ENCODE assay signal across 8 mouse cellular contexts in genomic region chr13:74390371-74390990, GRCm38 (mm10). TPM values are rescaled to one million over a fixed set of nuclear protein-coding genes. Genes with fewer than 3 reads are reported as not detected.
DNase-seq lines count a peak whose midpoint lies in the region; ATAC-seq lines count a peak whose summit lies in the region.

Zfp72 (minus strand) TSS chr13:74390836.

- DNase-seq in NIH3T3 (ENCODE audit: low read depth): peak; percentile 86
- DNase-seq in cerebellum, adult 9-11 months: peak; percentile 75
- DNase-seq in frontal cortex, postnatal 25 days (ENCODE audit: low spot score in 2 of 2): peak; percentile 59 to 68
- peak; percentile 72 to 76 for DNase-seq in layer of hippocampus, postnatal 36 days
- DNase-seq in lung, postnatal 25 days (ENCODE audit: low spot score): peak; percentile 76
- DNase-seq in retina, adult 2 months (ENCODE audit: low read depth, low spot score): peak; percentile 29
- DNase-seq in thymus, postnatal 4 days: peak; percentile 72

- H3K4me1 ChIP-seq in hindbrain, embryonic 15.5 days (replicated peaks): peaks cover 15% of the 10 kb centered on the region

- peak within 1 kb of the TSS; percentile 77 for H3K9ac ChIP-seq in hindbrain, embryonic 15.5 days

- ATAC-seq in hindbrain, embryonic 15.5 days (ENCODE audit: low FRiP score, low read depth): peak; percentile 95

- peak within 1 kb of the TSS; percentile 56 for H3K4me2 ChIP-seq in hindbrain, embryonic 15.5 days

- 2% methylated on average over 14 of the region's 14 CpGs for WGBS in hindbrain, embryonic 15.5 days

- no peaks in the 10 kb centered on the region for H3K9me3 ChIP-seq in hindbrain, embryonic 15.5 days

- peak within 1 kb of the TSS; percentile 89 for H3K4me3 ChIP-seq in hindbrain, embryonic 15.5 days

- H3K27me3 ChIP-seq in hindbrain, embryonic 15.5 days: no peaks in the 10 kb centered on the region

- peak within 1 kb of the TSS; percentile 61; the same call in 1 of the 2 replicates for H3K27ac ChIP-seq in hindbrain, embryonic 15.5 days (replicated peaks)

- H3K36me3 ChIP-seq in hindbrain, embryonic 15.5 days: no peaks in the 10 kb centered on the region

RNA-seq across cellular contexts. Expression of gene Zfp72, which starts in this region (rescaled TPM):
- 7.0 and 7.9 TPM in 2 replicates for polyA plus RNA-seq in hindbrain, embryonic 15.5 days (2015; fragmentation: Nextera tagmentation; extraction: Ambion mirVana)
- 1 to 10 TPM; 5.1 to 6.7 TPM for total RNA-seq in layer of hippocampus, postnatal 36 days (2021)

Comparison
In these comparisons a context has a peak if more than half of its experiments do, and no peak if none do; other contexts are left out.
1. Peak in every context shown above with its lines: DNase-seq, ATAC-seq, H3K4me3 ChIP-seq and H3K27ac ChIP-seq.
2. DNase-seq: peak in every context shown above with its lines; median percentile 86 in NIH3T3; 76 in lung, postnatal 25 days; 75 in cerebellum, adult 9-11 months; 74 in layer of hippocampus, postnatal 36 days; 72 in thymus, postnatal 4 days; 64 in frontal cortex, postnatal 25 days; 29 in retina, adult 2 months.